Mouse (Mus musculus) heart, embryonic 14.5 days (tissue): ENCODE data around the gene Cxcl13. TPM values are rescaled to one million over a fixed set of nuclear protein-coding genes. Genes with fewer than 3 reads are reported as not detected.

Source experiments
- ATAC-seq: fragments of 200-750 bp; cut with Nextera tagmentation; 2 replicates; pipeline ENCODE4 v1.8.0; 2017; ENCODE audit warnings: low read depth, moderate TSS enrichment; ENCODE audit not compliant: insufficient number of reproducible peaks, insufficient read depth, low FRiP score
- H3K27ac ChIP-seq, 2 experiments: fragments of 200-500 bp in 1 of 2; fragments of 300-500 bp in 1 of 2; sonication (generic) in 1 of 2; replicated peaks in 1 of 2; 2 replicates each; pipeline ENCODE4 v1.5.1; 2012 to 2014; ENCODE audit warnings: low read depth in 2 of 2, low read length in 2 of 2, control low read depth in 1 of 2, mild to moderate bottlenecking in 1 of 2, mixed read lengths in 1 of 2; ENCODE audit not compliant: control insufficient read depth in 1 of 2, insufficient read depth in 1 of 2
- H3K27me3 ChIP-seq: fragments of 300-500 bp; sonication (generic); 2 replicates; pipeline ENCODE4 v1.6.1; 2014; ENCODE audit warnings: mild to moderate bottlenecking, low read length, control low read depth; ENCODE audit not compliant: control insufficient read depth, insufficient read depth
- H3K36me3 ChIP-seq: fragments of 300-500 bp; sonication (generic); 2 replicates; pipeline ENCODE4 v1.6.1; 2014; ENCODE audit warnings: mild to moderate bottlenecking, control low read depth, low read length, mixed read lengths; ENCODE audit not compliant: control insufficient read depth, insufficient read depth
- H3K4me1 ChIP-seq, 2 experiments: fragments of 200-500 bp in 1 of 2; fragments of 300-500 bp in 1 of 2; sonication (generic) in 1 of 2; 2 replicates each; pipeline ENCODE4 v1.6.1; 2012 to 2014; ENCODE audit warnings: low read length in 2 of 2, control low read depth in 1 of 2, mixed read lengths in 1 of 2; ENCODE audit not compliant: control insufficient read depth in 2 of 2, insufficient read depth in 2 of 2
- H3K4me2 ChIP-seq: fragments of 300-500 bp; sonication (generic); 2 replicates; pipeline ENCODE4 v1.6.1; 2014; ENCODE audit warnings: mild to moderate bottlenecking, low read length
- H3K4me3 ChIP-seq, 2 experiments: fragments of 200-500 bp in 1 of 2; fragments of 300-500 bp in 1 of 2; sonication (generic) in 1 of 2; 2 replicates each; pipeline ENCODE4 v1.5.1; 2012 to 2014; ENCODE audit warnings: low read length in 2 of 2, mild to moderate bottlenecking in 2 of 2, control low read depth in 1 of 2, low read depth in 1 of 2, moderate library complexity in 1 of 2; ENCODE audit not compliant: control insufficient read depth in 1 of 2, insufficient read depth in 1 of 2
- H3K9ac ChIP-seq: fragments of 300-500 bp; sonication (generic); 2 replicates; pipeline ENCODE4 v1.6.1; 2014; ENCODE audit warnings: mild to moderate bottlenecking, low read length
- H3K9me3 ChIP-seq: fragments of 300-500 bp; sonication (generic); 2 replicates; pipeline ENCODE4 v1.6.1; 2016; ENCODE audit warnings: low read length, control low read depth; ENCODE audit not compliant: control insufficient read depth
- WGBS: fragments of 180-500 bp; shearing (Covaris S2); extraction: QIAGEN DNeasy Blood & Tissue Kit; methylation state at CpG from one replicate; pipeline ENCODE4 v1.1.7; 2014; 5-methylcytosine and 5-hydroxymethylcytosine counted together
- polyA plus RNA-seq: library from polyadenylated mRNA; unstranded; fragments of >200 nt; fragmentation: Nextera tagmentation; extraction: Ambion mirVana; gene quantifications from 2 replicates; pipeline ENCODE4 v1.2.1, GENCODE M21; 2014

Gene Cxcl13
- 0.18 and 1.9 TPM in 2 replicates for polyA plus RNA-seq

DNA sequence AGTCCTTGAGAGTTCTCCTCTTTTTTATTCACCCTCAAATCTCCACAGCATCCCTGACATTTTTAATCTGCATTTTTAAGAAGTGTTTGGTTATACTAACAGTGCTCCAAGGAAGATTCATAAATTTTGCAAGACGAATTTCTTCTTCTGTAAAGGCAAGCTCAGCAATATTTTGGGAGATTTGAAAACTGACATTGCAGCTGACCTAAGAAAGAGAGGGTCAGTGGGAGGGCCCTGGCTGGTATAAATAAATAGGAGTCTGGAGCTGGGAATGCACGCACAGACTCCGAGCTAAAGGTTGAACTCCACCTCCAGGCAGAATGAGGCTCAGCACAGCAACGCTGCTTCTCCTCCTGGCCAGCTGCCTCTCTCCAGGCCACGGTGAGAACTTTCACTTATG is at the start of gene Cxcl13:
TSS of gene Cxcl13 (plus strand) at position 301 of the 400 bp plus-strand sequence.
- Histone ChIP-seq H3K9ac (no peak within 1 kb of the TSS), H3K27ac (no peak within 1 kb of the TSS), H3K36me3 (no peaks in the 10 kb centered on the region), H3K9me3 (no peaks in the 10 kb centered on the region), H3K4me2 (no peak within 1 kb of the TSS), H3K4me3 (no peak within 1 kb of the TSS), H3K27me3 (no peaks in the 10 kb centered on the region), H3K4me1 (no peaks in the 10 kb centered on the region)
- WGBS: 36% methylated on average over 5 of the region's 5 CpGs
- ATAC-seq: no peak

DNA sequence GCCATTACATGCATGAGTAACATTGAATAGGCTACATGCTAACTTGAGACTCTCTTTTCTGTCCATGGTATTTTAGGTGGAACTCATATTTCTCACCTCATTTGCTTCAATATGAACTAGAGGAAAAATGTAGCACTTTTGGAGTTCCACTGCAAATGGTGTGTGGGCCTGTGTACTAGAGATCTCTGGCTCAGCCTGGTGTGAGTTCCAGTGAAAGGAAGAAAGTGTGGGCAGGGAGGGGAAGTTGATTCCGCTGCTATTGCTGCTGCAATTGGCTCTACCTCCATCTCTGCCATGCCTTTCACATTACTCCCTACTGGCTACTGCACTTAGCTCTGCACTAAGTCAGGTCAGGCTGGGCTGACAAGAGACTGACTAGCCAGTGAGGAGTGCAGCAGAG is 45.7 kb upstream of the Cxcl13 start:
- 86% methylated on average over 1 of the region's 1 CpGs for WGBS
- no peaks in the 10 kb centered on the region for H3K9me3 ChIP-seq
- H3K4me3 ChIP-seq: no peak overlapping the region
- H3K36me3 ChIP-seq: no peaks in the 10 kb centered on the region
- H3K27me3 ChIP-seq: no peaks in the 10 kb centered on the region
- no peaks in the 10 kb centered on the region for H3K4me1 ChIP-seq
- H3K27ac ChIP-seq: no peak overlapping the region
- H3K9ac ChIP-seq: no peak overlapping the region
- ATAC-seq: no peak
- H3K4me2 ChIP-seq: no peak overlapping the region

DNA sequence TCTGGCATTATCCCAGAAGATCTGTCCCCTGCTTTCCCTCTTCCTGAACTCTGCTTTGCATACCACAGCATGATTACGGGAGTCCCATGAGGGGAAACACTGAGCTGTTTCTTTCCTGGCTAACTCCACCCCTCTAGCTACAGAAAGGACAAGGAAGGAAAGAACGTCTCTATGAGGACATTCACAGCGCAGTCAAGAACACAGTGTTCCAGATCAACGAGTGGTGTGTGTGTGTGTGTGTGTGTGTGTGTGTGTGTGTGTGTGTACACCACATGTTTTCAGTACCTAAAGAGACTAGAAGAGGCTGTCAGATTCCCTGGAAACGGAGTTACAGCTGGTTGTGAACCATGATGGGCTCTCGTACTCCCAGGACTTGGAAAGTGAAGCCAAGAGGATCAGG is 38.3 kb upstream of the Cxcl13 start:
- H3K4me2 ChIP-seq: no peak overlapping the region
- no peak overlapping the region for H3K9ac ChIP-seq
- H3K36me3 ChIP-seq: no peaks in the 10 kb centered on the region
- no peak for ATAC-seq
- no peak overlapping the region for H3K27ac ChIP-seq
- no peaks in the 10 kb centered on the region for H3K9me3 ChIP-seq
- H3K4me3 ChIP-seq: no peak overlapping the region
- H3K4me1 ChIP-seq: no peaks in the 10 kb centered on the region
- WGBS: 75% methylated on average over 6 of the region's 6 CpGs
- H3K27me3 ChIP-seq: no peaks in the 10 kb centered on the region

DNA sequence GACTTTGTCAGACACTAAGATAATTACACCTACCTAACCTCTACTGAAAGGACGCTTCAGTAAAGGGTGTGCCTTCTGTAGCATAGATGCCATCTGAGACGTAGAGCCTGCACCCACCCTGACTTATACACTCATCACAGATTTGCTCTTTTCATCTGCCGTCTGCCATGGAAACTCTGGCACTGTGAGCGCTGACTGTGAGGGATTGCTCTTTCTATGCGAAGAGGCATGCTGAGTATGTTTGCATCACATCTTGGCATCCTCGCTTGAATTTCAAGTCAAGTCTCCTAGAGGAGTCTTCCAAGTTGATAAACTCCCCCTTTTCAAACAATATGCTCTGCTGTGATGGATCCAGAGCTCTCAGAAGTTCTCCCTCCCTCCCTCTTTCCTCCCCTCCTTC is 32.7 kb upstream of the Cxcl13 start:
- no peaks in the 10 kb centered on the region for H3K9me3 ChIP-seq
- H3K36me3 ChIP-seq: no peaks in the 10 kb centered on the region
- ATAC-seq: no peak
- H3K9ac ChIP-seq: no peak overlapping the region
- H3K4me3 ChIP-seq: no peak overlapping the region
- H3K4me2 ChIP-seq: no peak overlapping the region
- 74% methylated on average over 6 of the region's 6 CpGs for WGBS
- H3K27me3 ChIP-seq: no peaks in the 10 kb centered on the region
- no peak overlapping the region for H3K27ac ChIP-seq
- no peaks in the 10 kb centered on the region for H3K4me1 ChIP-seq

DNA sequence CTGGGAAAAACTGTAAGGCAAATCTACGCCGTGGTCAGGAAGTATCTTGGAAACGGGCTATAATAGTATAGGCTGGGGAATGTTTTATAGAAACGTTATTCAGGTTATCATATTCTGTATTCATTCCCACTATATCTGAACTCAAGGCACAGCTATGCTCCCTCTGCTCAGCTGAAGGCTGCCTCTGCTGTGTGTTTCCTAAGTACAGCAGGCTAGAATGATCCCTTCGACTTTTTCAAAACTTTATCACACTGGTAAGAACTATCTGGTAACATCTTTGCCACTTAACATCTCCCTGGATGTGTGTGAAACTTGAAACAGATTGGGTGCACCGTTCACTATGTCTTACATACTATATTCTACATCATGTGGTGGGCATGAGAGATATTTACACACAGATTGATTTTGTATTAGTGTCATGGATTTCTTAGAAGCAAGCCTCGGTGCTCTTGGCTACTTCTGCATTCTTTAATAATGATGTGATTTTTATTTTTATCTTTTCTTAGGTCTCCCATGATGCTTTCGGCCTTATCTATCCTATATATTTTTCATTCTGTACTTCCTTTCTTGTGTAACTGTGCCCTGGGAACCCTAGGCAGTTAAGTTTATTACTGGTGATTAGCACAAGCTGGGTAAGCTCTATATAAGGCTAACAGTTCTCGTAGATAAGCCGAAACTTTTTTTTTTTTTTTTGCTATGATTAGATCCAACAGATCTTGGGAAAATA is 31.4 kb upstream of the Cxcl13 start:
- no peak overlapping the region for H3K4me2 ChIP-seq
- H3K9me3 ChIP-seq: no peaks in the 10 kb centered on the region
- WGBS: 75% methylated on average over 10 of the region's 10 CpGs
- no peaks in the 10 kb centered on the region for H3K4me1 ChIP-seq
- no peak overlapping the region for H3K4me3 ChIP-seq
- no peak overlapping the region for H3K9ac ChIP-seq
- no peaks in the 10 kb centered on the region for H3K27me3 ChIP-seq
- ATAC-seq: no peak
- H3K36me3 ChIP-seq: no peaks in the 10 kb centered on the region
- no peak overlapping the region for H3K27ac ChIP-seq

DNA sequence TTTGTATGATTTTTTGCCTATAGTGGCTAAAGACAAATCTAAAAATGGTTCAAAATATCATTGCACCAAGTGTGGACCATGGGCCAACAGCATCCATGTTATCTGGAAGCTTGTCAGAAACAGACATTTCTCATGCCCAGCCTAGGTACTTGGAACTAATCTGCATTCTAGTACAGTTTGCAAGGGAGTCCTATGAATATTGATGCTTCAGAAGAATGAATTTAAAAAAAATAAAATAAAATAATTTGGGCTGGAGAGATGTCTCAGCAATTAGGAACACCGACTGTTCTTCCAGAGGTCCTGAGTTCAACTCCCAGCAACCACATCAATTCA is 30.9 kb upstream of the Cxcl13 start:
- WGBS: 97% methylated on average over 1 of the region's 1 CpGs
- Histone ChIP-seq H3K9ac (no peak overlapping the region), H3K9me3 (no peaks in the 10 kb centered on the region), H3K27ac (no peak overlapping the region), H3K4me3 (no peak overlapping the region), H3K4me1 (no peaks in the 10 kb centered on the region), H3K4me2 (no peak overlapping the region), H3K36me3 (no peaks in the 10 kb centered on the region), H3K27me3 (no peaks in the 10 kb centered on the region)
- ATAC-seq: no peak

DNA sequence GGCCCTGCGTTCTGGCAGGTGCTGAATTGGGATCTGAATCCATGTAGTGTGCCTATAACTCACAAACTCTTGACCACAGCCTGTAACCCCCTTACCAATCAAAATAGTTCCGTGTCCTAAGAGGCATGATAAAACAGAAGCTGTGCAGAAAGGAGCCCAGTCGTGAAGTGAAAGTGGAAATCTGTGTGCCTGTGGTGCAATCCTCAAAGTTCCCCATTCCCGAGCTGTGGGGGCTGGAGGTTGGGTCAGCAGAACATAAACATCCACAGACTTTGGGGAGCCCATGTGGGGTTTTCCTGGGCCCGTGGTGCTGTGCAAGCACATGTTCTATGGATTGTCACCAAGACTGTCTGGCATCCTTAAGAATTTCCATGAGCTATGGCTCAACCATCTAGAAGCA is 21.7 kb upstream of the Cxcl13 start:
- Histone ChIP-seq H3K9me3 (no peaks in the 10 kb centered on the region), H3K4me2 (no peak overlapping the region), H3K4me3 (no peak overlapping the region), H3K36me3 (no peaks in the 10 kb centered on the region), H3K27ac (no peak overlapping the region), H3K9ac (no peak overlapping the region), H3K4me1 (no peaks in the 10 kb centered on the region; a peak in 1 of 4 replicates), H3K27me3 (no peaks in the 10 kb centered on the region)
- ATAC-seq: no peak
- 69% methylated on average over 5 of the region's 5 CpGs for WGBS

DNA sequence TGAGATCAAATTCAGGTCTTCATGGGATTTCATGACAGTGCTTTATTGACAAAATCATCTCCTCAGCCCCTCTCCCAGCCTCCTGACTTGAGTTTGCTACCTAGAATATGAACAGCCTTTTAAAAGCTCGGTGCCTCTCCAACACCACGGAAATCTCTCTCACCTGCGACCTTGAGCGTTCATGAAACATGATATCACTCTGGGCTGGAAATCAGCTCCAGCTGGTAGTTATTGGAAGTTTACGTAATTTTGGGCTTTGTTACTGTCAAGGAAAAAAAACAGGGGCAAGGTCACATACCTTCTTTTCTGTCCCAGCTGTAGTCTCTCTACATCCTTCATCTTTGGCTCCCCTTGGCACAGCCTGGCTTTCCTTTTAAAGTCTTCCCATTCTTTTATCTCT is 20.7 kb upstream of the Cxcl13 start:
- no peak overlapping the region for H3K4me2 ChIP-seq
- H3K4me3 ChIP-seq: no peak overlapping the region
- no peaks in the 10 kb centered on the region; a peak in 1 of 4 replicates for H3K4me1 ChIP-seq
- 72% methylated on average over 5 of the region's 5 CpGs for WGBS
- no peaks in the 10 kb centered on the region for H3K36me3 ChIP-seq
- ATAC-seq: no peak
- no peak overlapping the region for H3K9ac ChIP-seq
- no peaks in the 10 kb centered on the region for H3K9me3 ChIP-seq
- no peak overlapping the region for H3K27ac ChIP-seq
- no peaks in the 10 kb centered on the region for H3K27me3 ChIP-seq
